Mouse (Mus musculus): ENCODE data around the gene Cd40. TPM values are rescaled to one million over a fixed set of nuclear protein-coding genes. Genes with fewer than 3 reads are reported as not detected.

Cd40 gene
- polyA plus RNA-seq, 1 experiment: 1.1 TPM

DNA sequence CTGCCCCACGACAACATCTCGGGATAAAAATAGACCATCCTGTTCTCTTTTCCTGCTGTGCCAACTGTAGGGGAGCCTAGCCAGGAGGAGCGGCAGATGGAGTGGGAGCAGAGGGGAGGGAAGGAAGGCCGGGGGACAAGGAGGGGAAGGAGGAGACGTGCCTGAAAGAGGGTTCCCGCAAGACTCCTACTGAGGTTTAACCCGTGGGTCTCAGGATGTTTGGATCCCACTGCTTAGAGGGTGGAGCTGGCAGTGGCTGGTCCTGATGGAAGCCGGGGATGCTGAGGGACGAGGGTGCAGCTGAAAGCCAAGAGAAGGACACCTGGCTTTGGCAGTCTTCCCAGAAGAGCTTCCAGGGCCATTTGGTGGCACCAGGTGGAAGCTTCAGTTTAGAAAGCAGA lies 18.0 kb downstream of the Cd40 start:
- H3K4me2 ChIP-seq (ENCODE audit: low read depth): no peak overlapping the region
- peaks cover 48% of the 10 kb centered on the region for H3K27me3 ChIP-seq (ENCODE audit: control insufficient read depth, insufficient read depth, insufficient read length)
- no peak overlapping the region for H3ac ChIP-seq (ENCODE audit: control insufficient read depth, insufficient read length)
- H3K4me3 ChIP-seq: no peak overlapping the region
- no peaks in the 10 kb centered on the region for H3K36me3 ChIP-seq (ENCODE audit: control insufficient read depth, insufficient read depth)
- no peak for TF ChIP-seq TCF12 (IDR thresholded peaks at IDR 0.05; ENCODE audit: insufficient read depth, poor library complexity, severe bottlenecking)
- no peak for TF ChIP-seq POLR2A (IDR thresholded peaks at IDR 0.05; ENCODE audit: insufficient read length, low read depth)
- H3K79me2 ChIP-seq (ENCODE audit: control insufficient read depth, insufficient read depth): no peaks in the 10 kb centered on the region

DNA sequence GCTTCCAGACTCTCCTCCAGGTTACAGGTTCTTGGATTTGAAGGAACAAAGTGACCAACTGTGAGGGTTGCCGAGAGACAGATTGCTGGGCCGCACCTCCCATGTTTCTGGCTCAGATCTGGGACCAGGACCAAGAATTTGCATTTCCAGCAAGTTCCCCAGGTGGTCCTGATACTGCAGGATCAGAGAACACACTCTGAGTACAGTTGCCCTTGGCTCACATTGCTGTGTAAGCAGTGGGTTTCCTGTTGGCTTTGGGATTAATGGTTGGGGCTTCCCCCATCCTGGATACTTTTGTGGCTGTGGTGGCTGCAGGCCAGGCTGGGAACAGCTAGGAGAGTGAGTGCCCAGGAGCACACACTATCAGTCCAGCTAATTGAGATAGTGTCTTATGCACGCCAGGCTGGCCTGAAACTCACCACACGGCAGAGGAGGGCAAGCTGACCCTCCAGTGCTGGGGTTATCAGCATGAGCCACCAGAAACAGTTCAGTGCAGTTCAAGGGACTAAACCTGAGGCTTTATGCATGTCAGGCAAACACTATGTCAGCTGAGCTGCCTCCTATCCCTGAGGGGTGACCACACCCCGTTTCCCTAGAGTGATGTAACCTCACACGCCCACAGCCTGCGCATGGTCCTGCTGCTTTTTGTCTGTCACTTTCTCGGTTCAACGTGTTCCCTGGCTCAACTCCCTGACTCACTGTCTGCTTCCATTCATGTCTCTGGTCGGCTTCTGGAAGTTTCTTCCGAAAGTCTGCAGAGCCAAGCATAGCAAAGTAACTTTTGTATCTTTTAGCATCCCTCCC lies 18.9 kb downstream of the Cd40 start:
- peaks cover 57% of the 10 kb centered on the region for H3K27me3 ChIP-seq (ENCODE audit: control insufficient read depth, insufficient read depth, insufficient read length)
- no peak for TF ChIP-seq MAX (IDR thresholded peaks at IDR 0.05; ENCODE audit: low read depth)
- TF ChIP-seq CEBPB (IDR thresholded peaks at IDR 0.05; ENCODE audit: insufficient read depth, poor library complexity, severe bottlenecking): no peak
- no peak for TF ChIP-seq E2F4 (IDR thresholded peaks at IDR 0.05; ENCODE audit: insufficient read depth)
- no peak for TF ChIP-seq TCF3 (IDR thresholded peaks at IDR 0.05; ENCODE audit: insufficient read length, low read depth)
- no peak for TF ChIP-seq POLR2AphosphoS2 (IDR thresholded peaks at IDR 0.05; ENCODE audit: insufficient read length, low read depth)
- TF ChIP-seq REST (IDR thresholded peaks at IDR 0.05; ENCODE audit: insufficient read depth, insufficient read length): no peak
- no peak for TF ChIP-seq POLR2A (IDR thresholded peaks at IDR 0.05; ENCODE audit: insufficient read length, low read depth)
- no peak for TF ChIP-seq MYOG (IDR thresholded peaks at IDR 0.05; ENCODE audit: control insufficient read depth in 1 of 3, insufficient read depth in 1 of 3, insufficient read length in 2 of 3, low read depth in 2 of 3)
- no peak for TF ChIP-seq SRF (IDR thresholded peaks at IDR 0.05; ENCODE audit: control insufficient read depth, insufficient read length, low read depth)
- TF ChIP-seq USF1 (IDR thresholded peaks at IDR 0.05; ENCODE audit: low read depth): no peak
- TF ChIP-seq MYOD1 (IDR thresholded peaks at IDR 0.05; ENCODE audit: control insufficient read depth in 1 of 3, insufficient read length in 2 of 3, low read depth in 2 of 3): no peak
- TF ChIP-seq TCF12 (IDR thresholded peaks at IDR 0.05; ENCODE audit: insufficient read depth, poor library complexity, severe bottlenecking): no peak
- no peak overlapping the region for H3K4me2 ChIP-seq (ENCODE audit: low read depth)
- H3K4me3 ChIP-seq: no peak overlapping the region
- H3ac ChIP-seq (ENCODE audit: control insufficient read depth, insufficient read length): no peak overlapping the region
- no peaks in the 10 kb centered on the region for H3K79me2 ChIP-seq (ENCODE audit: control insufficient read depth, insufficient read depth)
- H3K36me3 ChIP-seq (ENCODE audit: control insufficient read depth, insufficient read depth): no peaks in the 10 kb centered on the region

DNA sequence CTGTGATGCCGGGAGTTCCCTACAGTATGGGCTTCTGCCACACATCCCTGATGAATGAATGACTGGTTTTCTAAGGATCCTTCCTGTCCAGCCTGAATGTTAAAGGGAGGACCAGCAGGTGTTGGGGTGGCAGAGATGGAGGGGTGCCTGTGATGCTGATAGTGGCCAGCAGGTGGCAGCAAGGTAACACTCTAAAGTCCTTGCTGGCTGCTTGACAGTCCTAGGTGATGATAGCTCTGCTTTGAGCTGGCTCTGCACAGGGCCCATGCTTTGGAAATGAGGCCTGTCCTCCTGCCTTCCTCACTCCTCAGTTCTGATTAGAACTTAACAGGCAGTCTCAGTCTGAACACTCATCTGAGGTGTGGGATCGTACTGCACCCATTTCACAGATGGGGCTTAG lies 19.5 kb downstream of the Cd40 start:
- H3K27me3 ChIP-seq (ENCODE audit: control insufficient read depth, insufficient read depth, insufficient read length): peaks cover 55% of the 10 kb centered on the region

DNA sequence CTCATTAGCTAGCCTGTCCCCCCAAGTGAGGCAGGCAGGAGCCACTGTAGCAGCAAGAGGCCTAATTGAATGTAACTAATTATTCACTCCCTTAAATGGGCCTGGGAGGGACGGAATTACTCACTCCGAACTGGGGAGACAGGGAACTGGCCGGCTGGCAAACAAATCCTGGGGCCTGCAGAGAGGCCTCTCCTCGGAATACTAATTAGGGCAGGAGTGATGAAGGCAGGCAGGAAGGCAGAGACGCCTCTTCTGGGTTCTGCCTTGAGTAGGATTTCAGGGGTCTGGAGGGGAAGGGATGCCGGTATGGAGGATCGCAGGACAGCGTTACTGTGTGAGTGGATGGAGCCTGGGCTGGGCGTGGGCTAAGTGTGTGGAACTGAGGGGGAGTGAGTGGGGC lies 21.6 kb downstream of the Cd40 start:
- TF ChIP-seq CEBPB (IDR thresholded peaks at IDR 0.05; ENCODE audit: insufficient read depth, poor library complexity, severe bottlenecking) (no peak), REST (IDR thresholded peaks at IDR 0.05; ENCODE audit: insufficient read depth, insufficient read length) (no peak), TCF12 (IDR thresholded peaks at IDR 0.05; ENCODE audit: insufficient read depth, poor library complexity, severe bottlenecking) (no peak), SRF (IDR thresholded peaks at IDR 0.05; ENCODE audit: control insufficient read depth, insufficient read length, low read depth) (no peak), TCF3 (IDR thresholded peaks at IDR 0.05; ENCODE audit: insufficient read length, low read depth) (no peak), USF1 (IDR thresholded peaks at IDR 0.05; ENCODE audit: low read depth) (no peak)
- Histone ChIP-seq H3K79me2 (ENCODE audit: control insufficient read depth, insufficient read depth) (no peaks in the 10 kb centered on the region), H3K36me3 (ENCODE audit: control insufficient read depth, insufficient read depth) (no peaks in the 10 kb centered on the region), H3K4me2 (ENCODE audit: low read depth) (no peak overlapping the region), H3ac (ENCODE audit: control insufficient read depth, insufficient read length) (no peak overlapping the region), H3K27me3 (ENCODE audit: control insufficient read depth, insufficient read depth, insufficient read length) (peaks cover 62% of the 10 kb centered on the region), H3K4me3 (no peak overlapping the region)

More for the DNA sequence above, 19.5 kb downstream of the Cd40 start:
- TF ChIP-seq MYOD1 (IDR thresholded peaks at IDR 0.05; ENCODE audit: control insufficient read depth in 1 of 3, insufficient read length in 2 of 3, low read depth in 2 of 3): no peak
- TF ChIP-seq USF1 (IDR thresholded peaks at IDR 0.05; ENCODE audit: low read depth): no peak
- TF ChIP-seq POLR2AphosphoS2 (IDR thresholded peaks at IDR 0.05; ENCODE audit: insufficient read length, low read depth): no peak
- TF ChIP-seq TCF12 (IDR thresholded peaks at IDR 0.05; ENCODE audit: insufficient read depth, poor library complexity, severe bottlenecking): no peak
- no peak for TF ChIP-seq MAX (IDR thresholded peaks at IDR 0.05; ENCODE audit: low read depth)
- no peak for TF ChIP-seq REST (IDR thresholded peaks at IDR 0.05; ENCODE audit: insufficient read depth, insufficient read length)
- TF ChIP-seq POLR2A (IDR thresholded peaks at IDR 0.05; ENCODE audit: insufficient read length, low read depth): no peak
- no peak for TF ChIP-seq E2F4 (IDR thresholded peaks at IDR 0.05; ENCODE audit: insufficient read depth)
- TF ChIP-seq MYOG (IDR thresholded peaks at IDR 0.05; ENCODE audit: control insufficient read depth in 1 of 3, insufficient read depth in 1 of 3, insufficient read length in 2 of 3, low read depth in 2 of 3): no peak
- no peak for TF ChIP-seq CEBPB (IDR thresholded peaks at IDR 0.05; ENCODE audit: insufficient read depth, poor library complexity, severe bottlenecking)
- no peak for TF ChIP-seq TCF3 (IDR thresholded peaks at IDR 0.05; ENCODE audit: insufficient read length, low read depth)
- TF ChIP-seq SRF (IDR thresholded peaks at IDR 0.05; ENCODE audit: control insufficient read depth, insufficient read length, low read depth): no peak
- H3K36me3 ChIP-seq (ENCODE audit: control insufficient read depth, insufficient read depth): no peaks in the 10 kb centered on the region
- no peak overlapping the region for H3K4me3 ChIP-seq
- H3K79me2 ChIP-seq (ENCODE audit: control insufficient read depth, insufficient read depth): no peaks in the 10 kb centered on the region
- no peak overlapping the region for H3K4me2 ChIP-seq (ENCODE audit: low read depth)
- no peak overlapping the region for H3ac ChIP-seq (ENCODE audit: control insufficient read depth, insufficient read length)

DNA sequence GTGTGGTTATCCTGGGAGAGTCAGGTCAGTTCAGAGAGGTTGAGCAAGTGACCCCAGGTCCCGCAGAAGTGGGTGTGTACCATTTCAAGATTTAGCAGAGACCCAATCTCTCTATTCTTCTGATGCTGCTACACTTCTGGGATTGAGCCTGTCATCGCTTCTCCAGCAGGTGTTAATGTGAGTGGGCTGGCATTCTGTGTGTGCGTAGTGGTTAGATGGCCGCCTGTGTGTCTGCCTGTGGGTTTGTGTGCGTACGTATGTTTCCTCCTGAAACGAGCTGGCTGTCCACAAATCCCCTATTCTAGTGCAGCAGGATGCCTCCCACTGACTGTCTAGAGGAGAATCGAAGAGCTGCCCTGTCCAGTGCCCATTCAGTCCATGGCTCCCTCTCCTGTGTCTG lies 22.6 kb downstream of the Cd40 start:
- Histone ChIP-seq H3K27me3 (ENCODE audit: control insufficient read depth, insufficient read depth, insufficient read length) (peaks cover 60% of the 10 kb centered on the region), H3K4me3 (no peak overlapping the region), H3K36me3 (ENCODE audit: control insufficient read depth, insufficient read depth) (no peaks in the 10 kb centered on the region), H3ac (ENCODE audit: control insufficient read depth, insufficient read length) (no peak overlapping the region), H3K4me2 (ENCODE audit: low read depth) (no peak overlapping the region), H3K79me2 (ENCODE audit: control insufficient read depth, insufficient read depth) (no peaks in the 10 kb centered on the region)
- no peak for TF ChIP-seq TCF12 (IDR thresholded peaks at IDR 0.05; ENCODE audit: insufficient read depth, poor library complexity, severe bottlenecking)
- no peak for TF ChIP-seq TCF3 (IDR thresholded peaks at IDR 0.05; ENCODE audit: insufficient read length, low read depth)
- no peak for TF ChIP-seq MYOG (IDR thresholded peaks at IDR 0.05; ENCODE audit: control insufficient read depth in 1 of 3, insufficient read depth in 1 of 3, insufficient read length in 2 of 3, low read depth in 2 of 3)
- no peak for TF ChIP-seq POLR2AphosphoS2 (IDR thresholded peaks at IDR 0.05; ENCODE audit: insufficient read length, low read depth)
- no peak for TF ChIP-seq POLR2A (IDR thresholded peaks at IDR 0.05; ENCODE audit: insufficient read length, low read depth)
- TF ChIP-seq SRF (IDR thresholded peaks at IDR 0.05; ENCODE audit: control insufficient read depth, insufficient read length, low read depth): no peak
- no peak for TF ChIP-seq E2F4 (IDR thresholded peaks at IDR 0.05; ENCODE audit: insufficient read depth)
